Mouse (Mus musculus): ENCODE data around the gene Srrm3. TPM values are rescaled to one million over a fixed set of nuclear protein-coding genes. Genes with fewer than 3 reads are reported as not detected.

The Srrm3 gene
- total RNA-seq, 2 experiments from 2014 or later, result 1.6 to 3.4 TPM

GRCm38 (mm10) chr5:135822316-135822944, 15.7 kb downstream of the Srrm3 start:
- DNase-seq, result no peak

- peak; percentile 16 to 29 for DNase-seq
Measured at GRCm38 (mm10) chr5:135824517-135824916, 17.8 kb downstream of the Srrm3 start.

GRCm38 (mm10) chr5:135826225-135826624, 19.5 kb downstream of the Srrm3 start:
- no peak for DNase-seq

GRCm38 (mm10) chr5:135829381-135829780, 22.7 kb downstream of the Srrm3 start:
- DNase-seq, result no peak

GRCm38 (mm10) chr5:135832729-135833128, 26.0 kb downstream of the Srrm3 start:
- no peak for DNase-seq

- DNase-seq, result peak; percentile 85 to 88
Measured at GRCm38 (mm10) chr5:135834769-135835491, 28.2 kb downstream of the Srrm3 start.

- DNase-seq, result peak in 1 of 2 experiments; percentile 46
Measured at GRCm38 (mm10) chr5:135835492-135835858, 28.8 kb downstream of the Srrm3 start.

GRCm38 (mm10) chr5:135835981-135836380, 29.3 kb downstream of the Srrm3 start:
- peak; percentile 55 to 68 for DNase-seq

GRCm38 (mm10) chr5:135841651-135842050, 35.0 kb downstream of the Srrm3 start:
- no peak for DNase-seq

GRCm38 (mm10) chr5:135843418-135843817, 36.7 kb downstream of the Srrm3 start:
- peak; percentile 67 to 78 for DNase-seq

- DNase-seq, result no peak
Measured at GRCm38 (mm10) chr5:135845676-135846320, 39.1 kb downstream of the Srrm3 start.

- DNase-seq, result no peak
Measured at GRCm38 (mm10) chr5:135847460-135847859, 40.8 kb downstream of the Srrm3 start.

- no peak for DNase-seq
Measured at GRCm38 (mm10) chr5:135847881-135848280, 41.2 kb downstream of the Srrm3 start.

- no peak for DNase-seq
Measured at GRCm38 (mm10) chr5:135851024-135851423, 44.3 kb downstream of the Srrm3 start.

GRCm38 (mm10) chr5:135851481-135851880, 44.8 kb downstream of the Srrm3 start:
- no peak for DNase-seq

- no peak for DNase-seq
Measured at GRCm38 (mm10) chr5:135852421-135852820, 45.7 kb downstream of the Srrm3 start.

GRCm38 (mm10) chr5:135853731-135854130, 47.0 kb downstream of the Srrm3 start:
- DNase-seq, result no peak

- DNase-seq, result peak; percentile 80 to 89
Measured at GRCm38 (mm10) chr5:135855156-135855555, 48.5 kb downstream of the Srrm3 start.

- DNase-seq, result no peak
Measured at GRCm38 (mm10) chr5:135866662-135867061, 60.0 kb downstream of the Srrm3 start.

- DNase-seq, result peak; percentile 43 to 54
Measured at GRCm38 (mm10) chr5:135867637-135868593, 61.2 kb downstream of the Srrm3 start.

- no peak for DNase-seq
Measured at GRCm38 (mm10) chr5:135868653-135869052, 62.0 kb downstream of the Srrm3 start.
